Mouse (Mus musculus): ENCODE measurements around the gene Gas7. TPM values are rescaled to one million over a fixed set of nuclear protein-coding genes. Genes with fewer than 3 reads are reported as not detected.
A peak's percentile ranks its signal among the peaks of the same experiment; 100 is the strongest.

Gas7 gene
- total RNA-seq, 2 experiments from 2014 or later: 6.8 to 8.5 TPM

DNA sequence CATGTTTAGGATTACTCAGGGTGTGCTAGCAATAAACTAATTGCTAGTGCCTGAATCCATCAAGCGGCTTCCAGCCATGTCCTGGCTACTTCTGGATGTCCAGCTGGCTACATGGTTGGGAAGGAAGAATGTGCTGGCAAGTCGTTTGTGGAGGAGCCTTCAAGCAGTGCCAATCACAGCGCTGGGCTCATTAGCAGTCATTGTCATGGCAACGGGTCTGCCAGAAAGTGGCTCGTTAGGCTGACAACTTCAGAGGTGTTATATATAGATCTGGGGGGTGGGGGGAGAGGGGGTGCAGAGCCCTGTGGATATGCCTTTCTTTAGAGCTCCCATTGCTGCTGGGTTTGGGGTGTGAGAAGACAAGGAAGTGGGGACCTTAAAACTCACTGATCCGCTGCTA is 141.0 kb downstream of the Gas7 start:
- no peak overlapping the region for H3K4me3 ChIP-seq
- TF ChIP-seq CTCF (IDR thresholded peaks at IDR 0.05): no peak
- intact Hi-C loops (cut with DNase I): no loop called here
- no peak overlapping the region for H3K27ac ChIP-seq
- no peak for DNase-seq

GRCm38 (mm10) chr11:67596856-67597255 is 141.6 kb downstream of the Gas7 start:
- intact Hi-C loops (cut with DNase I): no loop called here
- Histone ChIP-seq H3K4me3 (no peak overlapping the region), H3K27ac (no peak overlapping the region)
- TF ChIP-seq CTCF (IDR thresholded peaks at IDR 0.05): no peak
- no peak for DNase-seq

DNA sequence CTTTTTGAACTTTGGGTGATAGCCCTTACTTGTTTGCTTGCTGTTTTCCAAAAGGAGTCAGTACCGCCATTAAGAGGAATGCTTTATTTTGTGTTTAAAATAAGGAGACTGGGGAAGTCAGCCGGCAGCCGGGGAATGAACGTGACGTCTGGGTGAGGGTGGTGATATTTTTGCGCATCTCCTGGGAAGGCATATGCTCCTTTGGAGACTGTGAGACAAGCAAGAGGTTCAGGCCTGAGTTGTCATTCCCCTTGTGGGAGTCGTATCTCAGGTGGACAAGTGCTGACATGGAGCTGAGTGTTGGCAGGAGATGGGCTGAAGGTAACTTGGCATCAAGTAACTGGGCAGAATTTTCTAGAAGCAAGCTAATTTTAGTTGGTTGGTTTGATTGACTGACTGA is 142.2 kb downstream of the Gas7 start:
- Histone ChIP-seq H3K27ac (no peak overlapping the region), H3K4me3 (no peak overlapping the region)
- no peak for TF ChIP-seq CTCF (IDR thresholded peaks at IDR 0.05)
- no peak for DNase-seq
- intact Hi-C loops (cut with DNase I): no loop called here

DNA sequence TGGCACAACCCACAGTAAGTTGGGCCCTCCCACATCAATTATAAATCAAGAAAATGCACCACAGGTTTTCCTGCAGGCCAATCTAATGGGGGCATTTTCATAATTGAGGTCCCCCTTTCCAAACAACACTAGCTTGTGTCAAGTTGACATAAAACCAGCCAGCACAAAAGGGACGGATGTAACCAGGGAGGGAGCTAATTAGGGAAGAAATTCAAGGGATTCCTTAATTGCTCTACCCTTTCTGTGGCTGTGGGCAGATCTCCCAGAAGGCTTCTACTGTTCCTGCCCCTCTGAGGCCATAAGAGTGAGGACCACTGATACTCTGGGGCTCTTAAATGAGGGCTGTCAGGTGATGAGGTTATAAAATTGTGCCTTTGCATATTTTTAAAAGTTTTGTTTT is 143.9 kb downstream of the Gas7 start:
- no peak for TF ChIP-seq CTCF (IDR thresholded peaks at IDR 0.05)
- no peak for DNase-seq
- intact Hi-C loops (cut with DNase I): no loop called here

DNA sequence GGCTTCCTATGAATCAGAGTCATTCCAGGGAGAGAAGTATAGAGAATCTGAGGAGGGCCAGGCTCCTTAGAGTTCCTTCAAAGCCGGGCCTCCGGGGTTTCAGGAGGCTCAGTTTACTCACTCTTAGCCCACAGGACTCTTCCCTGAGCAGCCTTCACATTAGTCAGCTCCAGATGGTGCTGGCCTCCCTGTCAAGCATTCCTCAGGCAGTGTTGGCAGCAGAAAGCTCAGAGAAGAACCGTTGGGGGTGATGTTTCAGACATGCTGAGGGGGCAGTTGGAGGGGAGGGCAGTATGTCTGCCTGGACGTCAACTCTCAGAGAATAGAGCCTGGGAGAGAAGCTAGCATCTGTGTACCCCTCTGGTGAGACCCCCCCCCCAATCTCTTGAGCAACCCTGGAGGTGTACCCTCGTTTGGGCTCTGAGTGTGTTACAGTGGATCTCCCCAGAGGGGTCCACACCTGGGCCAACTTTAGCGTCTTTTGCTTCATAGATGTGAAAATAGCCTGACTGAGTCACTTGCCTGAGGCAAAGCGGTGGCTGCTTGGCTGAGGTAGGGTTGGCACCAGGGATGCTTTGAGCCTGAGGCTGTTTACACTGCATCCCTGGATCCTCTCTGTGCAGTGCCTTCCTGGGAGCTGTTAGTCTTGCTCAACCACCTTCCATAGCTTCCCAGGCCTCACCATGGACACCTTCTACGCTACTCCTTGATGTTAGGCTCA is 145.6 kb downstream of the Gas7 start:
- Histone ChIP-seq H3K4me3 (no peak overlapping the region), H3K27ac (no peak overlapping the region)
- DNase-seq: no peak
- intact Hi-C loops (cut with DNase I): no loop called here
- no peak for TF ChIP-seq CTCF (IDR thresholded peaks at IDR 0.05)

More for the DNA sequence above, 143.9 kb downstream of the Gas7 start:
- Histone ChIP-seq H3K4me3 (no peak overlapping the region), H3K27ac (no peak overlapping the region)

- DNase-seq: no peak
- no peak for TF ChIP-seq CTCF (IDR thresholded peaks at IDR 0.05)
- no peak overlapping the region for H3K27ac ChIP-seq
- intact Hi-C loops (cut with DNase I): no loop called here
- no peak overlapping the region for H3K4me3 ChIP-seq
Measured at GRCm38 (mm10) chr11:67602711-67603369, 147.6 kb downstream of the Gas7 start.

- peak; percentile 34 for DNase-seq
- intact Hi-C loops (cut with DNase I): no loop called here
- Histone ChIP-seq H3K4me3 (no peak overlapping the region), H3K27ac (no peak overlapping the region)
- TF ChIP-seq CTCF (IDR thresholded peaks at IDR 0.05): no peak
Measured at GRCm38 (mm10) chr11:67604481-67604880, 149.2 kb downstream of the Gas7 start.

DNA sequence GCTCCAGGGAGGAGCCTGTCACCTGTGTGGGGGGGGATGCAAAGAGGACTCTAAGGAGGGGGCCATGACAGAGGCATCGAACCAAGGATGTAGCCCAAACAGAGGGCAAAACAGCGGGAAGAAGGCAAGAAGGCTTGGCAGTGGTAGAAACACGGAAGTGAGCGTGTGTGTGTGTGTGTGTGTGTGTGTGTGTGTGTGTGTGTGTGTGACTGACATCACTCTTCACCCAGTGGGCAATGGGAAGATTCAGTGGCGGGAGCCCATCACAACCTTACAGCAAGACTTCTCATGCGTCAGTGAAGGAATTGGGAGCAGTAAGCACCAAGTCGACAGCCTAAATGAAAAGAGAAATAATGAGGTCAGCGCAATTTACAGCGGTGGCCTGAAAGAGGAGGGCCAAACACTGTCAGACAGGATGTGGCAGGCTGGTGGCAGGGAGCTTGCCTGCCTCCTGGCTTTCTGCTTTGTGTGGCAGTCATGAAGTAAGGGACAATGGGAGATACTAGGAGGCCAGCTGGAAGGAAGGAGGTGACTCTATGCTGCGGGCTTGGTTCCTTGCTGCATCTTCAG is 153.0 kb downstream of the Gas7 start:
- no peak for DNase-seq
- intact Hi-C loops (cut with DNase I): no loop called here
- no peak overlapping the region for H3K4me3 ChIP-seq
- TF ChIP-seq CTCF (IDR thresholded peaks at IDR 0.05): no peak
- no peak overlapping the region for H3K27ac ChIP-seq

DNA sequence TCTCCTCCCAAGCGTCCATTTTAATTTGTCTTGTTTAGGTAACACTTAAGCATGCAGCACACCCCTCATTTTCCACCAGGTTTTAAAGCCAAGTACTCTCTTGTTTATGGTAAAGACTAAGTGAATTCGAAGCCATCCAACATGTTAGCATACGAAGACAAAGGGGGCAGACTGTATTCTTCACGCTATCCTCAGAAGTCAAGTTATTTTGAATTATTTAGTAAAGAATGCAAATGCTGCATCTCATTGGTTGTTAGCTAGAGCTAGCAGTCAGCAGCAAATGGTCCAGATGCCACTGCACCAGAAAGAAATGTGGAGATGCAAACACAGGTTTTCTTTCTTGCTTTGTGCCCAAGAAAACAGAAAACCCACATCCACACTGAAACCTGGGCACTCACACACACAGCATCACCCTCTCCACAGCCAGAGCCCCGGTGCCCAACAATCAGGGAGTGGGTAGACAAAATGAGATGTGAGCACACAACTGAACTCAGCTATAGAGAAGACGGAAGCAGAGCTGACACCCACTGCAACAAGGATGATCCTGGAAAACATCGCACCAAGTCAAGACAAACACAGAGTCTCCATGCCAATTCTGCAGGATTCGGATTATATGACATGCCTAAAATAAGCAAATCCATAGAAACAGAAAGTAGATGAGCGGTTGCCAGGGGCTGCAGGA is 157.1 kb downstream of the Gas7 start:
- no peak for TF ChIP-seq CTCF (IDR thresholded peaks at IDR 0.05)
- intact Hi-C loops (cut with DNase I): no loop called here
- H3K4me3 ChIP-seq: no peak overlapping the region
- no peak overlapping the region for H3K27ac ChIP-seq
- DNase-seq: no peak

GRCm38 (mm10) chr11:67616557-67617239 is 161.5 kb downstream of the Gas7 start:
- no peak for TF ChIP-seq CTCF (IDR thresholded peaks at IDR 0.05)
- Histone ChIP-seq H3K27ac (no peak overlapping the region), H3K4me3 (no peak overlapping the region)
- intact Hi-C loops (cut with DNase I): no loop called here
- no peak for DNase-seq

DNA sequence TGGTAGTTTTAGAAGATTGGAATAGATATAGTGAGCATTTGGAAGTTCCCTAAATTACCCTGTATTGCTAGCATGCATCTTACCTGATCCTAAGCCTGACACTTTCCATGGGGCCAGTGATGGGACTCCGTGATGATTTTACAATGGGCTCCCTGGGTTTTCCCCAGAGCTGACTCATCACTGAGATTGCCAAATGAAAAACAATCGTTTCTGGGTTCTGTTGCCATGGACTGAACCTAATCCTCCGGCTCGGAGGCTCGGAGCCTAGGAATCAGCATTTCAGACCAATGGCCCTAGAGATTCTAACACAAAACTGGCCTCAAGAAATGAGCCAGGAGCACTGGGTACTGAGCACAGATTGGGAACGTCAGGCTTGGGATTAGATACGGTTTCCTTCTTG is 167.1 kb downstream of the Gas7 start:
- no peak for DNase-seq
- no peak for TF ChIP-seq CTCF (IDR thresholded peaks at IDR 0.05)
- Histone ChIP-seq H3K27ac (no peak overlapping the region), H3K4me3 (no peak overlapping the region)
- intact Hi-C loops (cut with DNase I): no loop called here

GRCm38 (mm10) chr11:67627179-67627578 is 171.9 kb downstream of the Gas7 start:
- intact Hi-C loops (cut with DNase I): no loop called here
- DNase-seq: no peak
- TF ChIP-seq CTCF (IDR thresholded peaks at IDR 0.05): no peak
- H3K4me3 ChIP-seq: no peak overlapping the region
- no peak overlapping the region for H3K27ac ChIP-seq

Data from gastrocnemius, adult 2 months (tissue).